Mouse (Mus musculus) heart, adult 11 months (tissue): ENCODE measurements around the gene Them5.
A peak's percentile ranks its signal among the peaks of the same experiment; 100 is the strongest.

Experiments
- DNase-seq: peaks from one replicate; pipeline ENCODE4 v3.0.0; 2022

The Them5 gene

DNA sequence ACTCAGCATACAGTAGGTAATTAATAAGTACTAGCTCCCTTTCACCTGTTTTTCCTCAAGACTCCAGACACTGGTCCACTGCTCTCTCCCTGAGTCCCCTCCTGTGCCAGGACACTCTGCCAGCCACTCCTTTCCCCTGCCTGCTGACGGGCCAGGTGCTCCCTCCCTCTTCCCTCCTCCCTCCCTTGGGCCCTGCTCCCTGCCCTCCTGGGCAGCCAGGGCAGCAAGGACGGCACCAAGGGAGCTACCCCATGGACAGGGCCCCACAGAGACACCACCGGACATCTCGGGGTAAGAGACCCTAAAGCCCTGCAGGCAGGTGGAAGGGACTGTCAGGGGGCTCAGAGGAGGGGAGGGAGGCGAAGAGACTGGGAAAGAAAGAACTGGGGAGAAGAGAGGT lies 30.7 kb downstream of the Them5 start, which contains the start of gene Rorc:
TSS of gene Rorc (plus strand) at position 154 of the 400 bp plus-strand sequence.
- peak; percentile 98 for DNase-seq

DNA sequence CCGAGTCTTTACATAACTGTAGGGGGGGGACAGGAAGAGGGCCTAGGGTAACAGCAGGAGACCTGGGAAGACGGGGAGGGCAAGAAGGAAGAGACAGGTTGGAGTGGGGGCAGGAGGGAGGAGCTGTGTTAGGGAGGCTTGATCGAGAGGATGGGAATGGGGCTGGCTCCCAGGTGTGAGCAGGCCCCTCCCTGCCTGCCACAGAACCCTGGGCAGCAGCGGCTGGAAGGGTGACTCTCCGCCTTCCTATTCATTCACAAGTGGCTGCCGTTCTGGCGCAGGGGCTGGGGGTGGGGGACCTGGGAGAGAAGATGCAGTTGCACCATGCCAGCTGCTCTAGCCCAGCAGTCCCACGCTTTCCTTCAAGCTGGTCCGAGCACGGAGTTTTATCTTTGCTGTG lies 31.2 kb downstream of the Them5 start:
- peak; percentile 91 for DNase-seq

DNA sequence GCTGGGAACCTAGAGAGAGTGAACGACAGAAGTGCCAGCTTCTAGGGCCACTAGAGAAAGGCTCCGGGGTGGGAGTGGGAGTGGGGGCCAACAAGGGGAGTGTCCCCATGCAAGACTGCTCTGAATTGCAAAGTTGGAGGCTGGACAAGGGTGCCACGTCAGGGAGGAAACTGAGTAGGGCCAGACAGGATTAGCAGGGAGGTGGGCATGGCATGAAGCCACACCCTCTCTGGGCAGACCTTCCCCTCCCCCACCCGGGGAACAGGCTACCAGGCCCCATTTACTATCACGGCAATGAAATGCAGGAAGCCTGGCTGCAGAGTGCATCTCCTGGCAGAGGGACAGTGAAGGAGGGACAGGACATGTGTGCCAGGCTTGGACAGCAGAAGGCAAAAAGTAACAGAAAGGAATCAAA lies 31.7 kb downstream of the Them5 start:
- DNase-seq: peak; percentile 90

DNA sequence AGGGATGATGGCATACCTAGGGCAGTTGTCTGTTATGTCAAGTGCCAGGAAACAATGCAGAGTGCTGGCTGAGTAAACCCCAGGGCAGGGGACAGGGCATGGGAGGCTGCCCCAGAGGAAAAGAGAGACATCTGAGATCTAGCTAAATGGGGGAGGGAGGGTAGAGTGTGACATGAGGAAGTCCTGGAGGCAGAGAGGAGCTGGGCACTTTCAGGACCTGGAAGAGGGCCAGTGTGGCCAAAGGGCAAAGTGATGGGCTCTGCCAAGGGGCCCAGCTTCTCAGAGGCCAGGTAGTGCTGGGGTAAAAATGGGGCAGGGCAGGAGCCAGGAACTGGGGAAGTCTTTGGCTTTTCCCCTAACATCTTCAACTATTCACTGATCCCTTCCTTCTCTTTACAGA lies 32.7 kb downstream of the Them5 start:
- DNase-seq: no peak

DNA sequence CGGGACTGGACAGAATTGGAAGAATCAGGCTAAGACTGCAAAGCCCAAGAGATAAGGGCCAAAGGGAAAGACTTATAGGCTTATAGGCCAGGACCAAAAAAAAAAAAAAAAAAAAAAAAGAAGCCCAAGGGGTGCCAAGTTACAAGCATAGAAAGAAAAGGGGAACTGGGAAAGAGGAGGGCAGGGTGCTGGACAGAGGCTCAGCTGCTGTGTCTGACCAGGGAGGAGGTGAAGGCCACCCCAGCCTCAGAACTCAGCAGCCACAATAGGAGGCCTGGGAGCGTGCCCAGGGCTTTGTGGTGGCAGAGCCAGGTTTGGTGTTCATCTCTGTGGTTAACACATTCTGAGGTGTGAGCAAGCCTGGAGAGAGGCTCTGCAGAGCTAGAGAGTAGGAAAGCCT lies 33.2 kb downstream of the Them5 start:
- DNase-seq: no peak

DNA sequence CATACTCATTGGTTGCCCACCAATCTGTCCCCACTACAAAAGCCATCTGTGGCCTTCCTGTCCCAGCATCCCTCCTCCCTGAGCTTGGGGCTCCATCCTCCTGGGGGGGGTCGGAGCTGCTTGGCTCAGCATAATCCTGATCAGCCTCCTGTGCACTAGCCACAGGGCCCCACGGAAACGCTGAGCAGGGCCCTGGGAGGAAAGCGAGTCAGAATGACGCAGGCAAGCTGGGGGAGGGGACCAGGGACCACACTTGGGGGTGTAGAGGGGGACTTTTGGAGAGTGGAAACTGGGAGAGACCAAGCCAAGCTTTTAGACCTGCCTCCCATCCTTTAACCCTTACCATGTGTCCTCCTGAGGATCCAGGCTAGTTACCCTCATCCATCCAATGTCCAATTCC lies 34.0 kb downstream of the Them5 start:
- DNase-seq: no peak

DNA sequence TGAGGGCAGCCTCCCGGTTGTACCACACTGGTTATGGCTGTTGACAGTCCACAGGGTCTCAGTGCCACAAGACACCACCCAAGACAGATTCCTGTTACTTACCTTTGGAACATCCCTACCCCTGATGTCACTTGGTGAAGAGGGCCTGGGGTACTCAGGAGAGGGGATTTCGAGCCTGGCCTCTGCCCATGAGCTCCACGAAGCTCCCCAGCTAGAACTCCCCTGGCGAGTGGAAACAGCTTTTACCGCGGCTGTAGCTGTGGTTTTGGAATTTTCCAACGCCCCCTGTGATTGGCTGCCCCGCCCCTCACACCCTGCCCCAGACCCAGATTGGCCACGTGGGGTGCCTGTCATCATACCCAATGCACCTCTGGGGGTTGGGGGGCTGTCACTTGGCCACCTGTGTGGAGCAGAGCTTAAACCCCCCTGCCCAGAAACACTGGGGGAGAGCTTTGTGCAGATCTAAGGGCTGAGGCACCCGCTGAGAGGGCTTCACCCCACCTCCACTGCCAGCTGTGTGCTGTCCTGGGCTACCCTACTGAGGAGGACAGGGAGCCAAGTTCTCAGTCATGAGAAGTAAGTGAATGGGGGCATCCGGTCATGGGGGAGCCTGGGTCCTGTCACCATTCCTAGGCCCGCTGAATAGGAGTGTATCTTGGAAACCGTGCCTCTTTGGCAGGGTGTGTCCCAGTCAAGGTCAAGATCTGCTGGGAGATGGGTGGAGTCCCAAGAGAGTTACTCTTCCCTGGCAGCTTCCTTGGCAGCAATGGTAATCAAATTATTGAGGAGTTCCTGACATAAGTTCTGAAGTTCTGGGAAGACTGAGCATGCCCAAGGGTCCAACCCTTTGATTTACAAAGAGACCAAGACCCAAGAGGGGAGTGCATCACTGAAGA lies 35.4 kb downstream of the Them5 start:
- peak; percentile 87 for DNase-seq

DNA sequence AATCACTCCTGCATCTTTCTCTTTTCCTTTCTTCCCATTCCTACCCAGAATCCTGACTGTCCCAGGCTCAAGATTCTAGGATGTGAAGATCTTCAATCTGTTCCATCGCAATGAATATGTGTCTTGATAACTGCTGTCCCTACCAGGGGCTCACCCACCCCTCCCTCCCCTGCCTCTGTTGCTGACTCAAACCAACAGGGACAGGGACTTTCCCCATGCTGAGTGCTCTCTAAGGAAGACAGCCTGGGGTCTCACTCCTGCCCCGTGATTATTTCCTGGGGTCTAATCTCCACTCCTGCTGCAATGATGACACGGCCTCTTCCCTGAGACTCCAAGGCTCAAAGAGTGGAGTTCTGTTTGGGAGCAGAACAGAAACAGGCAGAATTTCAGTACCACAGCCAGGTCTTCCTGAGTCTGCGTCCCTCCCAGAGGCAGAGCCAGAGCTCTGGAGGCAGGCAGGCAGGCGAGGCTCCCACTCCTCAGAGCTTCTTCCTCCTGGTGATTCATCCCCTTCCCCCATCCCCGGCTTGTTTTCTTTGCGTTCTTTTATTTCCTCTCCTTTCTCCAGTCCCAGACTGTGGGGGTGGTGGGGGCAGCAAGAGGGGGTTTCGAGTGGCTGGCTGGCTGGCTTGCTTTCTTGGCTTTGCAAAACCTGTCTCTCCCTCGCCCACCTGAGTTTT lies 38.1 kb downstream of the Them5 start:
- no peak for DNase-seq

DNA sequence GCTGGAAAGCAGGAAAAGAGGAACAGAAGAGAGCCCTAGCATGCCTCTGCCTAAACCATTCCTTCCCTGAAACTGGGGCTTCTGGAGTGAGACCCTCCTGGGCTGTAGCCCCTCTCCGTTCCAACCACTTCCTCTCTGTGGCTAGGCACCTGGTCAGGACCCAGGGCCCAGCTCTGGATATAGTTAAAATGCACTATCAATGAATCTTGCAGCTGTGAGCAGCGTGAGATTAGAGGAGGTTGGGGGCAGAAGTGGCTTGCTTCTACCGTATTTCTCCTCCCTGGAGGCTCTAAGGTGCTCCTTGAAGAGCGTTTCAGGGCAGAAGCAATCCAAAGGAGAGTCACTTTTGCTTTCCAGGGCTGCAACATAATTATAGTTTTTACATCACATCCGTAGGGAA lies 40.4 kb downstream of the Them5 start:
- no peak for DNase-seq

DNA sequence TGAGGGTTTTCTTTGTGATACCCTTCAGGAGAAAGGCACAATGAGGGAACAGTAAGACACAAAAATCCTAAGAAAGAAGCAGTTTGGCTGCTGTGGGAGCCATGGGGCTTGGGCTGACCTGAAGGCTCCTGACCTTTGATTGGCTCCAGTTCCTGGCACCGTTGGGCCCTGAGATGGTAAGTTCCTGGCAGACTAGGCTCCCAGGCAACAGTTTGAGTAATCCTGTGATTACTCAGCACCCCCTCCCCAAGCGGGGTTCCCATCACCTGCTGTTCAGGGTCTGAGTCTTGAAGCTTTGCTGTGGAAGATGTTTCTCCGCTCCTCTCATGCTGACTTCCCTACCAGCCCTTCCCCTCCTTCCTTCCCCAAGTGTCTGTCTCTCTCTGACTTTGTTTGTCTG lies 41.6 kb downstream of the Them5 start:
- DNase-seq: no peak

DNA sequence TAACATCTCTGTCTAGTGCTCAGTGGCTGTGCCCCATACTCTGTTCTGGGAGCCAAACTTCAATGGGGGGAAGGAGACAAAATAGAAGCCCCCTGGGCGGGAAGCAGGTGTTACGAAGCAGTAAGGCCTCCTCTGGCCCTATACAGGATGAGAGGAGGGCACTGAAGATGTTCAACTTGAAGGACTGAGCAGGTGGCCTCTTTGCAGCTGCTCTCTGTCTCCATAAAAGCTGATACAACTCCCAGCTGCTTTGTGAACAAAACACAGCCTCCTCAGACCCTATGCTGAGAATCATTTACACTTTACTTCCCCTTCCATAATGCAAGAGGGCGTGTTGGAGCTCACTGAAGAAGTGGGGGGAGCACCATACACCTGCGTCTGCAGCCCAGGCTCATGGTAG lies 44.8 kb downstream of the Them5 start:
- no peak for DNase-seq

DNA sequence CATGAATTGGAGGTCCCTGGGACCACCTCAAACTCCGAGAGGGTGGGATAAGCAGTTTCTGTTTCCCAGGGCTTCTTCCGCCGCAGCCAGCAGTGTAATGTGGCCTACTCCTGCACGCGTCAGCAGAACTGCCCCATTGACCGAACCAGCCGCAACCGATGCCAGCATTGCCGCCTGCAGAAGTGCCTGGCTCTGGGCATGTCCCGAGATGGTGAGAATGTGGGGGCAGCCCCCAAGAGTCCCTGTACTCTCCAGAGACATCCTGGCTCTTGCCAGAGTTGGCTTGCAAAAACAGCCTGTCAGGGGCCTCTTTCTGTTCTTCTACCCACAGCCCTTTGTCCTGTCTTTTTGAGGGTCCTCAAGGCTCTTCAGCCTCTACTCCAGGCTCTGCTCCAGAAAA lies 45.5 kb downstream of the Them5 start:
- DNase-seq: no peak

DNA sequence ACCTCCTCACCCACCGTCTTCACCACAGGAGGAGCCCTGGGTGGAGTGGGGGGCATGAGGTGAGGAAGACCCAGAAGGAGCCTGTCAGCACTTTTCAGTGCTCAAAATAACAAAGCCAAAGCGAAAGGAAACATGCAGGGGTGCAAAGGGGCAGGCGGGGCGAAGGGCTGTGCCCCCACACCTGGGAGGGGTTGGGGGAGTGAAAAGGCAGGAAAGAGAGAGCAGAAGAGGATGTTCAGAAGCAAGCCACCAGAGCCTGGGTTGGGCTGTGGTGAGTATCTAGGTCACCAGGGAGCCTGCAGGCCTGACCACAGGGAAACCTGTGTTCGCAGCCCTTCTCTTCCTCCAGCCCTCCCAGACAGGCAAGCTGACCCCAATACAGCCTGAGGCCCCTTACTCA lies 46.1 kb downstream of the Them5 start:
- DNase-seq: no peak

DNA sequence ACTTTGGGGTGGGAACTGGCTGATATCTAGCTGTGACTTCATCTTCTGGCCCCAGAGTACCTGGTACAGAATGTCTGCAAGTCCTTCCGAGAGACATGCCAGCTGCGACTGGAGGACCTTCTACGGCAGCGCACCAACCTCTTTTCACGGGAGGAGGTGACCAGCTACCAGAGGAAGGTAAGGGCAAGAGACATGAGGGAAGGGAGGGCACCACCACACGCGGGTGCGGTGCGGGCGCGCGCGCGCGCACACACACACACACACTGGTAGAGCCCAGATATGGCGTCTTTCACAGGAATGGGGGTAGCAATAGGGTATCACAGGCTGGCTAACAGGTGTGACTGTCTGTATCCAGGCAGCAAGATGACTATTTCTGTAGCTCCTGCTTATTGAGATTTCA lies 47.5 kb downstream of the Them5 start:
- no peak for DNase-seq

DNA sequence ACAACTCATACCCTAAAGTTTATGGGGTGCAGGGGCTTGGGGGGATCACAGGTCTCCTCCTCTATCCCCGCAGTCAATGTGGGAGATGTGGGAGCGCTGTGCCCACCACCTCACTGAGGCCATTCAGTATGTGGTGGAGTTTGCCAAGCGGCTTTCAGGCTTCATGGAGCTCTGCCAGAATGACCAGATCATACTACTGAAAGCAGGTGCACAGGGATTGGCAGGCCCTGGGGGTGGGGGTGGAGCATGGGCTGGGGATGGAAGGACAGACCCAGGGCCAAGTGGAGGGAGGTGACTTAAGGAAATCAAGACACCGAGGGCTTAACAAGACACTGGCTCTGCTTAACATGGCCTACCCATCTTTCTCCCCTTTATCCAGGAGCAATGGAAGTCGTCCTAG lies 49.1 kb downstream of the Them5 start:
- no peak for DNase-seq

DNA sequence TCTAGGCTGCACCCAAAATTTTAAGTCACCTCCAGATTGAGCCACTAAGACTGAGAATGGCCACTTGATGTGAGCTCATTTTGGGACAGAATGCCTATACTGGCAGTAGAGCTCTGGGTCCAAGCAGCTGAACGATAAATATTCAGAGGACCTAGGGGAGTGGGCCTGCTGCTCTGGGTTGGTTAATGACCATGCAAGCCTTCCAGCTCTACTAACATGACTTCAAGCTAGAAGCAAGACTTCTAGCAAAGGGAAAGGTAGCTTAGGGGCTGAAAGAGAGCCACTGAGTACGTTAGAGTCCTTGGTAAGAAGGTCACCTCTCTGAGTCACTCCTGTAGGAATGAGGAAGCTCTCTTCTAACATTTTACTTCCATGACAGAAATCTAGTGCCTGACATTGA lies 50.2 kb downstream of the Them5 start:
- peak; percentile 74 for DNase-seq

DNA sequence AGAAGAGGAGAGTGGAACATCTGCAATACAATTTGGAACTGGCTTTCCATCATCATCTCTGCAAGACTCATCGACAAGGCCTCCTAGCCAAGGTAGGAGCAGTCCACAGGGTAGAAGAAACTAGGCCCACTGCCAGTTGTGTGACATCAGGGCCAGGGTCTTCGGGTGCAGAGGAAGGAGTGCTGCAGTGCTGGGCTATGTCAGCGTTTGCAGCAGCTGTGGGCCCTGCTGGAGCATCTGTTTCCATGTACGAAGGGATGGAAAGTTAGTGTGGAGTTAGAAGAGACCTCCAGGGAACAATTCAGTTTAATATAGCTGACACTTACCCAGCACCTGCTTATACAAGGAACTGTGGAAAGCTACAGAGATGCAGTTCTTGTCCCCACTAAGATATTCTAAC lies 51.1 kb downstream of the Them5 start:
- DNase-seq: peak; percentile 83

DNA sequence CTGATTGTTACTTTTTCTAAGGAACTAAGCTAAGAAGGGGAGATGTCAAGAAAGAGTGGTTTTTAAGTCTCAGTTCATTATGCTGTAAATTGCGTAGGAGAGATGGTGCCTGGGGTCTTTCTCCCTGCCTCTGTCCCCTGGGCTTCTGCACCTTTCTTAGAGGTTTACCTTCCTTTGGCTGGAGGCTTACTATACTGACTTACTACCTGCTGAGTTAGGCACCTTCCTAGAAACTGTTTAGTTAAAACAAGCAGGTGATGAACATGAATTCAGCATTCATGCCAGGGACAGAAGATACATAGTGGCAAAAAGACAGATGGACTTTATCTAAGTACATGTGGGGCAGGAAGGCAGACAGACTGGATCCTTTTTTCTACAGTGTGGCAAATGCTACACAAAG lies 54.4 kb downstream of the Them5 start:
- DNase-seq: peak; percentile 59

DNA sequence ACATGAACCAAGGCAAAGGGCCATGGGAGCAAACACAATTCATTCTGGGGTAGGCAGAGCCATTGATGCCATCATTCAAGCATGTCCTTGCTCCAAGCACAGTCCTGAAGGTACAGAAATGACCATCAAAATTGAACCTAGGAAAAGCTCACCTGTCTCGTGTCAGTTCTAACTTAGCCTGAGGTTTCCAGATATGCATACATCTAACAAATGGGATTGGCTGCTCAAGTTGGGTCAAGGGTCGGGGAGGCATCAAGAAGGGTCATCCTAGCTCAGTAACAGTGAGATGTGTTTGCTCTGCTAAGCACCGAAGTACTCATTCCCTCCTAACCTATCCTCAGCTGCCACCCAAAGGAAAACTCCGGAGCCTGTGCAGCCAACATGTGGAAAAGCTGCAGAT lies 55.0 kb downstream of the Them5 start:
- peak; percentile 70 for DNase-seq
